Comparison of ENCODE assay signal across 9 mouse cellular contexts in the genomic region with DNA sequence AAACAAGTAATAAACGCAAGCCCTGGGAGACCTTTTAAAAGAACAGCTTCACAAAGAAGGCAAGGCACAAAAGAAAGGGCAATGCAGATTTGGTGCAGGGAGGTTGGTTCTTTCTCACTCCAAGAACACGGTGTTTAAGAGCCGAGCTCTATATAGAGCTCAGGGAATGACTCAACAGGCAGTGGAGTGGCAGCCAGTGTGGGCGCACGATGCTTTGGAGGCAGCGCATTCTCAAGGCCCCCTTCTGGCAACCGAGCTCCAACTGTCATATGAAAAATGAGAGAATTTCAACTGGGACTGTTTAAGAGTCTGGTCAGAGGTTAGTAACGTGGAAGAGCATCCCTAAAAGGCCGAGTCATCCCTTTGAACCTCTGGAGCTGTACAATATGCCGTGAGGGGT.
DNase-seq lines count a peak whose midpoint lies in the region; ATAC-seq and TF ChIP-seq lines count a peak whose summit lies in the region.
"Had no signal": no experiment of that assay in that cellular context is flagged by ENCODE, and none has a peak within 500 bp of the region (broad histone marks: within the 10 kb centered on the region; RNA-seq: fewer than 3 reads in every experiment).

No protein-coding gene starts in this region.

- H3K9ac ChIP-seq in forebrain, embryonic 16.5 days (replicated peaks; ENCODE audit: low read depth, low read length), result no peak overlapping the region
- H3K9ac ChIP-seq: embryonic facial prominence, embryonic 12.5 days had no signal

- DNase-seq in forebrain, embryonic 10.5 days (ENCODE audit: extremely low spot score, low spot score), result no peak
- DNase-seq in adrenal gland, adult 8-10 months, result peak; percentile 57
- peak; percentile 55 to 78 for DNase-seq in layer of hippocampus, adult 2 months (ENCODE audit: low spot score in 2 of 2)
- no peak for DNase-seq in kidney, postnatal 25 days
- no peak for DNase-seq in kidney, adult 9 months
- DNase-seq in kidney, postnatal 14 days, result no peak

- peak overlapping the region; percentile 22; the same call in 1 of the 2 replicates for H3K27ac ChIP-seq in forebrain, embryonic 10.5 days
- H3K27ac ChIP-seq in forebrain, embryonic 16.5 days (ENCODE audit: low read length), result no peak overlapping the region
- H3K27ac ChIP-seq in layer of hippocampus, adult 2 months, result peak overlapping the region; percentile 92
- H3K27ac ChIP-seq: embryonic facial prominence, embryonic 12.5 days had no signal

- peaks cover 58% of the 10 kb centered on the region for H3K4me1 ChIP-seq in forebrain, embryonic 10.5 days
- peaks cover 31% of the 10 kb centered on the region for H3K4me1 ChIP-seq in forebrain, embryonic 16.5 days (replicated peaks; ENCODE audit: control insufficient read depth, insufficient read depth, low read length)

- H3ac ChIP-seq in myocyte (ENCODE audit: control insufficient read depth, insufficient read length), result no peak overlapping the region

- no peaks in the 10 kb centered on the region for H3K27me3 ChIP-seq in forebrain, embryonic 10.5 days (ENCODE audit: poor library complexity, severe bottlenecking)
- H3K27me3 ChIP-seq in forebrain, embryonic 16.5 days (replicated peaks; ENCODE audit: control insufficient read depth, insufficient read depth, low read length), result no peaks in the 10 kb centered on the region
- H3K27me3 ChIP-seq in myocyte (ENCODE audit: control insufficient read depth, insufficient read depth, insufficient read length), result no peaks in the 10 kb centered on the region
- H3K27me3 ChIP-seq: embryonic facial prominence, embryonic 12.5 days had no signal

- no peak for TF ChIP-seq POLR2A in myocyte (IDR thresholded peaks at IDR 0.05; ENCODE audit: insufficient read length, low read depth)

- no peak overlapping the region for H3K4me2 ChIP-seq in forebrain, embryonic 16.5 days (ENCODE audit: low read length)
- peak overlapping the region; percentile 97 for H3K4me2 ChIP-seq in myocyte (ENCODE audit: low read depth)
- H3K4me2 ChIP-seq: embryonic facial prominence, embryonic 12.5 days had no signal

- peak; percentile 52 for TF ChIP-seq CTCF in layer of hippocampus, adult 2 months (conservative IDR thresholded peaks at IDR 0.05)

- ATAC-seq in forebrain, embryonic 16.5 days, result no peak

- no peak overlapping the region for H3K4me3 ChIP-seq in forebrain, embryonic 10.5 days
- H3K4me3 ChIP-seq in forebrain, embryonic 16.5 days (replicated peaks; ENCODE audit: low read length), result no peak overlapping the region
- peak overlapping the region; percentile 60 for H3K4me3 ChIP-seq in layer of hippocampus, adult 2 months
- H3K4me3 ChIP-seq in myocyte, result no peak overlapping the region
- H3K4me3 ChIP-seq: embryonic facial prominence, embryonic 12.5 days had no signal

- no peaks in the 10 kb centered on the region for H3K36me3 ChIP-seq in forebrain, embryonic 10.5 days (replicated peaks)
- H3K36me3 ChIP-seq in forebrain, embryonic 16.5 days (ENCODE audit: control insufficient read depth, insufficient read depth), result no peaks in the 10 kb centered on the region
- no peaks in the 10 kb centered on the region for H3K36me3 ChIP-seq in myocyte (ENCODE audit: control insufficient read depth, insufficient read depth)
- H3K36me3 ChIP-seq: embryonic facial prominence, embryonic 12.5 days had no signal

- H3K79me2 ChIP-seq in myocyte (ENCODE audit: control insufficient read depth, insufficient read depth), result peaks cover 72% of the 10 kb centered on the region

- H3K9me3 ChIP-seq in forebrain, embryonic 10.5 days, result no peaks in the 10 kb centered on the region
- no peaks in the 10 kb centered on the region for H3K9me3 ChIP-seq in forebrain, embryonic 16.5 days (ENCODE audit: control insufficient read depth, low read length)
- H3K9me3 ChIP-seq: embryonic facial prominence, embryonic 12.5 days had no signal

- 52% methylated on average over 10 of the region's 10 CpGs for WGBS in forebrain, embryonic 10.5 days
- 12% methylated on average over 10 of the region's 10 CpGs for WGBS in forebrain, embryonic 16.5 days

TF ChIP-seq in myocyte, 11 proteins besides CTCF, POLR2A, EP300 and RAD21:
- no peak for TF ChIP-seq MYOG (IDR thresholded peaks at IDR 0.05; ENCODE audit: control insufficient read depth in 1 of 3, insufficient read depth in 1 of 3, insufficient read length in 2 of 3, low read depth in 2 of 3)
- no peak for TF ChIP-seq USF1 (IDR thresholded peaks at IDR 0.05; ENCODE audit: low read depth)
- TF ChIP-seq E2F4 (IDR thresholded peaks at IDR 0.05; ENCODE audit: insufficient read depth), result no peak
- no peak for TF ChIP-seq REST (IDR thresholded peaks at IDR 0.05; ENCODE audit: insufficient read depth, insufficient read length)
- no peak for TF ChIP-seq SRF (IDR thresholded peaks at IDR 0.05; ENCODE audit: control insufficient read depth, insufficient read length, low read depth)
- TF ChIP-seq MAX (IDR thresholded peaks at IDR 0.05; ENCODE audit: low read depth), result no peak
- no peak for TF ChIP-seq POLR2AphosphoS2 (IDR thresholded peaks at IDR 0.05; ENCODE audit: insufficient read length, low read depth)
- TF ChIP-seq TCF12 (IDR thresholded peaks at IDR 0.05; ENCODE audit: insufficient read depth, poor library complexity, severe bottlenecking), result no peak
- no peak for TF ChIP-seq CEBPB (IDR thresholded peaks at IDR 0.05; ENCODE audit: insufficient read depth, poor library complexity, severe bottlenecking)
- no peak for TF ChIP-seq MYOD1 (IDR thresholded peaks at IDR 0.05; ENCODE audit: control insufficient read depth in 1 of 3, insufficient read length in 2 of 3, low read depth in 2 of 3)
- no peak for TF ChIP-seq TCF3 (IDR thresholded peaks at IDR 0.05; ENCODE audit: insufficient read length, low read depth)

Comparison
In these comparisons a context has a peak if more than half of its experiments do, and no peak if none do; other contexts are left out.
1. DNase-seq: peak in adrenal gland, adult 8-10 months (single experiment) and layer of hippocampus, adult 2 months (2 of 2); none in forebrain, embryonic 10.5 days (single experiment), kidney, postnatal 25 days (0 of 2), kidney, adult 9 months (single experiment) and kidney, postnatal 14 days (single experiment).